Mouse (Mus musculus): ENCODE results near the gene Fgf8.

The Fgf8 gene

GRCm38 (mm10) chr19:45748691-45749242, 6.1 kb upstream of the Fgf8 start:
- peak; percentile 31 for DNase-seq (ENCODE audit: extremely low read depth, low read depth)

- no peak for DNase-seq (ENCODE audit: extremely low read depth, low read depth)
These were observed 5.5 kb upstream of the Fgf8 start for GRCm38 (mm10) chr19:45748206-45748605.

GRCm38 (mm10) chr19:45747028-45747867, 4.5 kb upstream of the Fgf8 start:
- DNase-seq (ENCODE audit: extremely low read depth, low read depth), result peak; percentile 84

GRCm38 (mm10) chr19:45746153-45747020, 3.7 kb upstream of the Fgf8 start:
- peak; percentile 56 for DNase-seq (ENCODE audit: extremely low read depth, low read depth)

- DNase-seq (ENCODE audit: extremely low read depth, low read depth), result no peak
These were observed 2.8 kb upstream of the Fgf8 start for GRCm38 (mm10) chr19:45745344-45746152.

- DNase-seq (ENCODE audit: extremely low read depth, low read depth), result no peak
These were observed 904 bp upstream of the Fgf8 start for GRCm38 (mm10) chr19:45743619-45744018.

GRCm38 (mm10) chr19:45742984-45743575, 365 bp upstream of the Fgf8 start:
- DNase-seq (ENCODE audit: extremely low read depth, low read depth), result no peak

- DNase-seq (ENCODE audit: extremely low read depth, low read depth), result no peak
These were observed 1.1 kb downstream of the Fgf8 start for GRCm38 (mm10) chr19:45741431-45742217.

- DNase-seq (ENCODE audit: extremely low read depth, low read depth), result no peak
These were observed 1.9 kb downstream of the Fgf8 start for GRCm38 (mm10) chr19:45740817-45741216.

GRCm38 (mm10) chr19:45740233-45740632, 2.5 kb downstream of the Fgf8 start:
- DNase-seq (ENCODE audit: extremely low read depth, low read depth), result no peak

- no peak for DNase-seq (ENCODE audit: extremely low read depth, low read depth)
These were observed 4.2 kb downstream of the Fgf8 start for GRCm38 (mm10) chr19:45738521-45738920.

GRCm38 (mm10) chr19:45737846-45738484, 4.8 kb downstream of the Fgf8 start:
- DNase-seq (ENCODE audit: extremely low read depth, low read depth), result no peak

GRCm38 (mm10) chr19:45737208-45737845, 5.4 kb downstream of the Fgf8 start:
- DNase-seq (ENCODE audit: extremely low read depth, low read depth), result no peak

GRCm38 (mm10) chr19:45736855-45737207, 5.9 kb downstream of the Fgf8 start:
- peak; percentile 29 for DNase-seq (ENCODE audit: extremely low read depth, low read depth)

- DNase-seq (ENCODE audit: extremely low read depth, low read depth), result no peak
These were observed 6.5 kb downstream of the Fgf8 start for GRCm38 (mm10) chr19:45736241-45736640.

- no peak for DNase-seq (ENCODE audit: extremely low read depth, low read depth)
These were observed 8.0 kb downstream of the Fgf8 start for GRCm38 (mm10) chr19:45734762-45735161.

- no peak for DNase-seq (ENCODE audit: extremely low read depth, low read depth)
These were observed 8.5 kb downstream of the Fgf8 start for GRCm38 (mm10) chr19:45734191-45734590.

- DNase-seq (ENCODE audit: extremely low read depth, low read depth), result no peak
These were observed 9.2 kb downstream of the Fgf8 start for GRCm38 (mm10) chr19:45733564-45733963.

- no peak for DNase-seq (ENCODE audit: extremely low read depth, low read depth)
These were observed 11.1 kb downstream of the Fgf8 start for GRCm38 (mm10) chr19:45731658-45732057.

Data from MEL-GATA-1-ER (cell line).